Mouse (Mus musculus): ENCODE results near the gene Col4a1.

Gene Col4a1

DNA sequence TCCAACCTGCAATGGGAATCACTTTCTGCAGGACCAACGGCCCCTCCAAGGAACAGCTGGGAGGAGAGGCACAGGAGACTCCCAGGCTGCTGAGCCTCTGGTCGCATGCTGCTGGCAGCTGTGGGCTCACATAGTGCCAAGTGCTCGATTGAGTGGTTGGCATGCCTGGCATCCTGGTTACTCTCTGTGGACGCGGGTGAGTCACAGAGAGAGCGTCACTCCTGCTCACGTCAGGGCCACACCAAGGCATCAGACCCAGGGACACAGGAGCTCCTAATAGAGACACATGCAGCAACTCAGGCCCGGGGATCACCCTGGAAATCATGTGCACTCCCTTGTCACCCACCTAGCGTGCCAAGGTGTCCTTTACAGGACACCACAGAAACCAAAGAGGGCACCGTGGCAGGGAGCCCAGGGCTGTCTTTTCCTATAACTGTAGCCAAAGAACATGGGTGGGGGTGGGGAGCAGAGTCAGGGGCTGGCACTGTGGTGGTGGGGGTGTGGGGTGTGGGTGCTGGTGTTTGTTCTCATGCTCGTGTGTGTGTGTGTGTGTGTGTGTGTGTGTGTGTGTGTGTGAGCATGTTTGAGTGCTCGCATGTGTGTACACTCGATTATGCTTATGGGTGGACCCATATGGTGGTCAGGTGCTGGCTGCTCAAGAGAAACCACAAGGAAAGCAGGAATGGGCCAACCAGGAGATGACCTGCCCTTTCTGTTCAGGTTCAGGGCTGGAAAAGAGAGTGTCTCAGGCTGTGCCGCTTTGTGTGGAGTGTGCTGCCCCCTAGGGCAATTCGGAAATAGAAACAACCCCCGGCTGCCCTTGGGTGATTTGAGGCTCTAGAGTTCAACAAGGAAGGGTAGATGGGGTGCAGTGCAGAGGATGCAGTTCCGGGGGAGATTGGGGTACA is 139.1 kb downstream of the Col4a1 start:
- peak; percentile 61 to 76 for DNase-seq

DNA sequence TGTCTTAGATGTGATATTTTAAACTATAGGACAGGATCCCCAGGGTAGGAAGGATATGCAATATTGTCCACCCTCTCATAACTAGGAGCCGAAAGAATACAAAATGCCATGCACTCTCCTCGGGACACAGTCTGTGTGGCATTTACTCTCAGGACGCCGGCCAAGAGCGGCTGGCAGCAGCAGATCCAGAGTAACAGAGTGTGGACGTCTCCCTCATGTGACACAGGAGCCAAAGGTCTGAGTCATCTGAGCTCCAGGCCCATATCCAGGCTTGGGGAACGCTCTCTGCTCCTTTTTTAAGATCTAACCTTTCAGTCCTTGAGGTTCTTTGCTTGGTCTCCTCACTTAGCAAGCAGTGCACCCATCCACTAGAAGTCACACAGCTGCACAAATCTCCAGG is 141.1 kb downstream of the Col4a1 start:
- DNase-seq: peak; percentile 76 to 80

- DNase-seq: no peak
Measured at GRCm38 (mm10) chr8:11169383-11169782, 143.2 kb downstream of the Col4a1 start.

- no peak for DNase-seq
Measured at GRCm38 (mm10) chr8:11168780-11169179, 143.8 kb downstream of the Col4a1 start.

- DNase-seq: no peak
Measured at GRCm38 (mm10) chr8:11167955-11168354, 144.7 kb downstream of the Col4a1 start.

GRCm38 (mm10) chr8:11165592-11165991 is 147.0 kb downstream of the Col4a1 start:
- no peak for DNase-seq

- DNase-seq: no peak
Measured at GRCm38 (mm10) chr8:11156319-11156692, 156.3 kb downstream of the Col4a1 start.

- no peak for DNase-seq
Measured at GRCm38 (mm10) chr8:11155579-11156318, 156.9 kb downstream of the Col4a1 start.

DNA sequence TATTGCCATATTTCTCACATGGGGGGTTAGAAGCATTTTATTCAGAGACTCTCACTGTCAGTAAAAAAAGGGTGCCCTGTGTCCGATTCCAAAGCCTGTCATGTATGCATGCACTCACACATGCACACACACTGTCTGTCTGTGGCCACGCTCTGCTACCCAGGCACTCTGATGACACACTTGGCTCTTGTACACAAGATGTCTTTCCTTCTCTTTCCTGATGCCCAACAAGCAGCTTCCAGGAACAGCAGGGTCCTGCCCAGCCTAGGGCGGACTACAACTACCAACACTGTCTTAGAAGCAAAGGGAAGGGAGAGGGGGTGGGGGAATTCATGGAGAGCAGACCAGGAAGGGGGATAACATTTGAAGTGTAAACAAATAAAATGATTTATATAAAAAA is 162.4 kb downstream of the Col4a1 start:
- no peak for DNase-seq

DNA sequence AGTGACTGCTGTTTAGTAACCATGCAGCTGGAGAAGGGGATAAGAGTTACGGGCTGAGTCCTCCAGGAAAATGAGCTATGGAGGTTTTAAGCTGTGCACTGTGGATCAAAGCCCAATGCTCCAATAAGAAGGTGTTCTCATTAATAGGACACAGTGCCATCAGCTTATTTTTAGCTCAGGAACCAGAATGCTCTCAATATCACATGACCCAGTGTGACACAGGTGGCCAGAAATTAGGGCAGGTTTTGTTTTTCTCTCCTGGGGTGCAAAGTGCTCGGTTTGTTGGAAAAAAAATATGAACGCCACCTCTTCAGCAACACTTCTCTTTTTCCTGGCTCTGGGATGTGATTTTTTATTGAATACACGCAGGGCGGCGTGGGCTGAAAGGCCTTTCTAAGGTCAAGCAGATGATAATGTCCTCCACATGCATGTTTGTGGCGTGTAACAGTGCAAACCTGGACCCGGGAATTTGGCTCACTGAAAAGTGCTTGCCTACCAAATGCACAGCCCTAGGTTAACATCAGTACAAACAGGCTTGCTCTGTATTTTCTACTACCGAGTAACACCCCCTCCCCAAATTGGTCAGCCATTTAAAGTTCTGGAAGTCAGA is 163.3 kb downstream of the Col4a1 start:
- no peak for DNase-seq

GRCm38 (mm10) chr8:11148797-11149196 is 163.8 kb downstream of the Col4a1 start:
- no peak for DNase-seq
